Mouse (Mus musculus) hindbrain, embryonic 11.5 days (tissue): ENCODE results near the gene Bcl2l12. TPM values are rescaled to one million over a fixed set of nuclear protein-coding genes. Genes with fewer than 3 reads are reported as not detected.

ENCODE experiments used
- ATAC-seq: fragments of 200-750 bp; cut with Nextera tagmentation; 2 replicates; pipeline ENCODE4 v1.8.0; 2017; ENCODE audit warnings: mild to moderate bottlenecking, moderate TSS enrichment, moderate library complexity; ENCODE audit not compliant: low FRiP score
- DNase-seq: peaks from one replicate; pipeline ENCODE4 v3.0.0-alpha.2; 2015; ENCODE audit warnings: low spot score
- H3K27ac ChIP-seq: fragments of 300-500 bp; sonication (generic); 2 replicates; pipeline ENCODE4 v1.5.1; 2014; ENCODE audit warnings: mild to moderate bottlenecking, low read depth, low read length
- H3K27me3 ChIP-seq: fragments of 300-500 bp; sonication (generic); 2 replicates; pipeline ENCODE4 v1.6.1; 2014; ENCODE audit warnings: mild to moderate bottlenecking, low read length, moderate library complexity, mixed read lengths; ENCODE audit not compliant: control insufficient read depth, insufficient read depth
- H3K36me3 ChIP-seq: fragments of 300-500 bp; sonication (generic); 2 replicates; pipeline ENCODE4 v1.6.1; 2014; ENCODE audit warnings: mild to moderate bottlenecking, low read length, moderate library complexity, mixed read lengths; ENCODE audit not compliant: control insufficient read depth, insufficient read depth
- H3K4me1 ChIP-seq: fragments of 300-500 bp; sonication (generic); replicated peaks from 2 replicates; pipeline ENCODE4 v1.6.1; 2014; ENCODE audit warnings: low read length, mixed read lengths; ENCODE audit not compliant: control insufficient read depth, insufficient read depth
- H3K4me2 ChIP-seq: fragments of 300-500 bp; sonication (generic); replicated peaks from 2 replicates; pipeline ENCODE4 v1.6.1; 2014; ENCODE audit warnings: mild to moderate bottlenecking, low read depth, low read length
- H3K4me3 ChIP-seq: fragments of 300-500 bp; sonication (generic); 2 replicates; pipeline ENCODE4 v1.5.1; 2014; ENCODE audit warnings: low read depth, low read length
- H3K9ac ChIP-seq: fragments of 300-500 bp; sonication (generic); 2 replicates; pipeline ENCODE4 v1.6.1; 2014; ENCODE audit warnings: low read depth, low read length
- H3K9me3 ChIP-seq: fragments of 300-500 bp; sonication (generic); 2 replicates; pipeline ENCODE4 v1.6.1; 2016; ENCODE audit warnings: low read length; ENCODE audit not compliant: control insufficient read depth
- WGBS: fragments of 180-500 bp; shearing (Covaris S2); extraction: QIAGEN DNeasy Blood & Tissue Kit; methylation state at CpG from one replicate; pipeline ENCODE4 v1.1.7; 2014; 5-methylcytosine and 5-hydroxymethylcytosine counted together
- polyA plus RNA-seq: library from polyadenylated mRNA; unstranded; fragments of >200 nt; fragmentation: Nextera tagmentation; extraction: Ambion mirVana; gene quantifications from 2 replicates; pipeline ENCODE4 v1.2.1, GENCODE M21; 2014

Bcl2l12 gene
- polyA plus RNA-seq, 1 experiment from 2014 or later, result 56.8 TPM

GRCm38 (mm10) chr7:45035631-45036030, 37.1 kb upstream of the Bcl2l12 start:
- no peak overlapping the region for H3K4me2 ChIP-seq
- no peak overlapping the region for H3K9ac ChIP-seq
- no peak overlapping the region for H3K4me3 ChIP-seq
- no peaks in the 10 kb centered on the region for H3K9me3 ChIP-seq
- H3K4me1 ChIP-seq, result no peaks in the 10 kb centered on the region
- H3K27me3 ChIP-seq, result no peaks in the 10 kb centered on the region
- DNase-seq (no peak), ATAC-seq (no peak)
- 95% methylated on average over 3 of the region's 3 CpGs for WGBS
- no peak overlapping the region for H3K27ac ChIP-seq
- peaks cover 35% of the 10 kb centered on the region for H3K36me3 ChIP-seq

DNA sequence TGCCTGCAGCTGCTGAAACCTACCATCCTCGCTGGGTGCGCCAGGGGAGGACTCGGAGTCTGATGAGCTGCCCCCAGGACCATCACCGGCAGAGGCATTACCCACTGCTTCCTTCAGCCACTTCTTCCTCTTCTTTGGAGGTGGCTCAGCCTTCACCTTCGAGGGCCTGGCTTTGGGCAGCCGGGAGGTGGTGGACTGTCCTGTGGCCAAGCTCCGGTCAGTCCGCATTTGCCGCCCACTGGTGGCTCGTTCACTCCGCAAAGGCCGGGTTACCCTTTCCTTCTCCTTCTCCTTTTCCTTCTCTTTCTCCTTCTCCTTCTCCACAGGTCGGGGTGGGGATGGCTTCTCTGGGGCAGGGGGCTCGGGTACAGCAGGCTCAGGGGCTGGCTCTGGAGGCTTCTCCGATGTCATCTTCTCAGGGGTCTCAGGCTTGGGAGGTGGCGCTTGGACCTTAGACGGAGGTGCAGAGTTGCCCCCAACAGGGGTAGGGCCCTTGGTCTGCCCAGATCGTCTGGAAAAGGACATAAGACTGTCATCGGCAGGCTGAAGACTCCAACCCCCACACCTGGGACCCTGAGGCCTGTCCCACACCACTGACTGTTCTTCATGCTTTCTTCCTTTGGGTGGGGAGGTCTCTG, 35.3 kb upstream of the Bcl2l12 start:
- Histone ChIP-seq H3K4me3 (no peak overlapping the region), H3K9me3 (no peaks in the 10 kb centered on the region), H3K4me1 (no peaks in the 10 kb centered on the region), H3K9ac (no peak overlapping the region), H3K36me3 (peaks cover 35% of the 10 kb centered on the region), H3K27me3 (no peaks in the 10 kb centered on the region), H3K27ac (no peak overlapping the region), H3K4me2 (no peak overlapping the region)
- ATAC-seq (no peak), DNase-seq (no peak)
- WGBS, result 92% methylated on average over 18 of the region's 19 CpGs

DNA sequence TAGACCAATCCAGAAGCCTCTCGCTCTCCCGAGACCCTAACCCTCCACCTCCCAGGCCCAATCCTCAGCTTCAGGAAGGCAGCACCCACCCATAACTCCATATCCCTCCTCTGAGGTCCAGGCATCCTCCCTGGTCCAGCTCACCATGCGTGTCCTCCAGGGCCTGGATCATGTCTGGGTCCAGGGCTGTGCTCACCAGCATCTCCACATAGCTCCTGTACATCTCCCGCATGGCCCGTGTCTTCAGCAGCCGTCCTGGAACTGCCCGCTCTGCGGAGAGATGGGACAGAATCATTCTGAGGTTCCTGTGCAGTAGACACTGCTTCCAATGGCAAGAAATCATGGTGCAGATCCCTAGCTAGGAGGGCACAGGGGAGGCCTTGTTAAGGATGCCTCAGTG, 32.3 kb upstream of the Bcl2l12 start:
- Histone ChIP-seq H3K4me3 (no peak overlapping the region), H3K4me2 (no peak overlapping the region), H3K9me3 (no peaks in the 10 kb centered on the region), H3K36me3 (peaks cover 39% of the 10 kb centered on the region), H3K9ac (no peak overlapping the region), H3K27ac (no peak overlapping the region), H3K4me1 (no peaks in the 10 kb centered on the region), H3K27me3 (no peaks in the 10 kb centered on the region)
- no peak for DNase-seq
- 98% methylated on average over 8 of the region's 8 CpGs for WGBS
- ATAC-seq, result no peak

DNA sequence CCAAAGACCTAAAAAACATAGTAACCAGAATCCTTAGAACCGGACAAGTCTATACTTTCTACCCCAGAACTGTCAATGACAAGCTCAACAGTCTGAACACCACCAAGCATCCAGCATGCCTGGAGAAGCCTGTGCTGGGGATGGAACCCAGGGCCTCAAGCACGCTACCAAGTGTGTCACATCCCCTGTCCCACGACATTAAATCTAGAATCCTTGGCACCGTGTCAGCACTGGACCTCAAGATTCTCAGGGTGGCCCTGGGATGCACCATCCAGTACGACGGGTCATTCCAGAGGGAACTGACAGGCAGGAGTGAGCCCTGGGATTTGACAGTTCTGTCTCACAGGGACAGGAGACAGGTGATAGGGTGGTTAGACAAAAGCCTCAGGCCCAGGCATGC, 31.5 kb upstream of the Bcl2l12 start:
- WGBS, result 90% methylated on average over 6 of the region's 6 CpGs

DNA sequence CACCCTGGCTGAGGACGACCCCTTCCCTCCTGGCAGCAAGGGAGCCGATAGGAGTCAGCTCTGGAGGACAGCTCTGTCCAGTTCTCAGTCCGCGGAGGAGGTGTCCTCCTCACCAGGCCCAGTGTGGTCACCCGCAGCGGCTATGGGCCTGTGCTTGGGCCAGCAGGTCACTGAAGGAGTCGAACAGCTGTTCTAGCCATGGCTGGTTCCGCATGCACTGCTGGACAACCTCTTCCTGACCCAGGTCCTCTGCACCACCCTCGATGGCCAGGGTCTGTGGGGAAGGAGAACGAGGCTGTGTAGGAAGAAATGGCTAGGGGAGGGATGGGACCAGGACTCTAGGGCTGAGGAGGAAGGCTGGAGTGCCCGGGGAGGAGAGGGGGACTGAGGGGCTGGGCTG, 29.8 kb upstream of the Bcl2l12 start:
- no peak overlapping the region for H3K27ac ChIP-seq
- ATAC-seq, result no peak
- DNase-seq, result no peak
- no peak overlapping the region for H3K4me3 ChIP-seq
- no peaks in the 10 kb centered on the region for H3K4me1 ChIP-seq
- no peaks in the 10 kb centered on the region for H3K9me3 ChIP-seq
- peaks cover 25% of the 10 kb centered on the region for H3K36me3 ChIP-seq
- WGBS, result 93% methylated on average over 11 of the region's 11 CpGs
- no peak overlapping the region for H3K9ac ChIP-seq
- H3K4me2 ChIP-seq, result no peak overlapping the region
- H3K27me3 ChIP-seq, result no peaks in the 10 kb centered on the region

More for the DNA sequence above, 31.5 kb upstream of the Bcl2l12 start:
- Histone ChIP-seq H3K36me3 (peaks cover 39% of the 10 kb centered on the region), H3K9ac (no peak overlapping the region), H3K9me3 (no peaks in the 10 kb centered on the region), H3K27me3 (no peaks in the 10 kb centered on the region), H3K4me3 (no peak overlapping the region), H3K27ac (no peak overlapping the region), H3K4me2 (no peak overlapping the region), H3K4me1 (no peaks in the 10 kb centered on the region)
- no peak for DNase-seq
- ATAC-seq, result no peak

DNA sequence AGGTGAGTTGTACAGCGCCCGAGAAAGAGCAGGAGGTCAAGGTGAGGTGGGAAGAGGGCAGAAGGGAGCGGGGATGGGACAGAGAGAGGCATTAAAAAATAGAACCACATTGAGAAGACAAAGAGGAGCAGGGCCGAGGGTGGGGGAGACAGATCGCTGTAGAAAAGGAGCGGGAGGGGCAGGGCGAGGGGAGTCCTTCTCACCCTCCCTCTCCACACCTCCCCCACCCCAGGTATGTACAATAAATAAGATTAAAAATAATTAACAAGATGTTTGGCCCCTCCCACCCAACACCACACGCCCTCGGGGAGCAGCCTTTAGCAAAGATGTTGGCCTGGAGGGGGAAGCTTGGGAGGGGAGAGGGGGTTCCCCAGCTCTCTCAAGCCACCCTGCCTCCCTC, 29.2 kb upstream of the Bcl2l12 start:
- 91% methylated on average over 9 of the region's 9 CpGs for WGBS

DNA sequence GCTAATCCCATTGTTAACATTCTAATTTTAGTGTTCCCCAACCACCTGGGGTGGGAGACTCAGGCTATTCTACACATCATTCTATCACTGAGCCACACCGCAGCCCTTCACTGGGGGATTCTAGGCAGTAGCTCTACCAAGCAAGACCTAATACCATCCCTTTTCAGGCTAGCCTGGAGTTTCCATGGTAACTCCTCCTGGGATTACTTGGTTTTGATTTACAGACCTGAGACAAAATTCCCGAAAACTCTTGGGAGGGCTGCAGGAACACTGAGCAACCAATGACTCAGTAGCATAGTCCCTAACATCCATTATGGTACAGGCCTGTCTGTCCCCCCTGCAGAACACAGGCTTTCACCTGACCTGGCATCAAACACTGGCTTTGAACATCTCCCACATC, 27.7 kb upstream of the Bcl2l12 start:
- no peaks in the 10 kb centered on the region for H3K4me1 ChIP-seq
- no peak overlapping the region for H3K4me2 ChIP-seq
- no peak overlapping the region for H3K27ac ChIP-seq
- DNase-seq (no peak), ATAC-seq (no peak)
- peaks cover 16% of the 10 kb centered on the region for H3K36me3 ChIP-seq
- WGBS, result 57% methylated on average over 2 of the region's 2 CpGs
- no peak overlapping the region for H3K4me3 ChIP-seq
- no peak overlapping the region for H3K9ac ChIP-seq
- no peaks in the 10 kb centered on the region for H3K27me3 ChIP-seq
- no peaks in the 10 kb centered on the region for H3K9me3 ChIP-seq

More for the DNA sequence above, 29.2 kb upstream of the Bcl2l12 start:
- no peaks in the 10 kb centered on the region for H3K9me3 ChIP-seq
- peaks cover 23% of the 10 kb centered on the region for H3K36me3 ChIP-seq
- no peak overlapping the region for H3K27ac ChIP-seq
- no peaks in the 10 kb centered on the region for H3K4me1 ChIP-seq
- DNase-seq (no peak), ATAC-seq (no peak)
- no peak overlapping the region for H3K4me2 ChIP-seq
- H3K27me3 ChIP-seq, result no peaks in the 10 kb centered on the region
- no peak overlapping the region for H3K9ac ChIP-seq
- H3K4me3 ChIP-seq, result no peak overlapping the region

- no peak for ATAC-seq
- H3K4me3 ChIP-seq, result no peak overlapping the region
Measured at GRCm38 (mm10) chr7:45025601-45026220, 27.2 kb upstream of the Bcl2l12 start.

More at GRCm38 (mm10) chr7:45025601-45026220, 27.2 kb upstream of the Bcl2l12 start:
- Histone ChIP-seq H3K9ac (no peak overlapping the region), H3K4me1 (no peaks in the 10 kb centered on the region), H3K27ac (no peak overlapping the region), H3K27me3 (no peaks in the 10 kb centered on the region), H3K36me3 (peaks cover 13% of the 10 kb centered on the region; the same call in 1 of the 2 replicates), H3K9me3 (no peaks in the 10 kb centered on the region), H3K4me2 (no peak overlapping the region)
- 85% methylated on average over 8 of the region's 8 CpGs for WGBS
- DNase-seq, result no peak
